Mouse (Mus musculus) heart, postnatal 0 days (tissue): ENCODE measurements around the gene Atoh1.

Source experiments
- CTCF ChIP-seq: IDR thresholded peaks from 2 replicates; pipeline ENCODE4 v1.5.1; 2016; ENCODE audit warnings: antibody characterized with exemption, control low read depth, low read depth
- EP300 ChIP-seq: IDR thresholded peaks from 2 replicates; pipeline ENCODE4 v1.6.1; 2016; ENCODE audit warnings: antibody characterized with exemption, low read depth

DNA sequence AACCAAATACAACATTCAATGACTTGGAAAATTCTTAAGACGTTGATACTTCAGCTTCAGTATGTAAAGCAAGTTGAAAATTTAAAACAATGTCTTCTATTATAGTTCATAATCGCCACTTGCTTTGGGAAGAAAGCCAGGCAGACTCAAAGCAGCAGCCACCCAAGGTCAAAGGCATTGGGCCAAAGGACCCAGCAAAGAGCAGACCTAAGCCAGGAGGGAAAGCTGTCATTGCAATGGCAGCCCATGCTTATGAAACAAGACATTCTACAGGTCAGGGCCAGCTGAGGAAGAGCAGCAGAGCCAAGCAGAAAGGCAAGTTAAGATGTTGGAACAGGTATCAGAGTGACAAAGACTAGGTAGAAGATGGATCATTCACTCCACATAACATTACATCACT, 25.3 kb upstream of the Atoh1 start:
- TF ChIP-seq CTCF, result no peak
- TF ChIP-seq EP300, result no peak
